Mouse (Mus musculus): ENCODE data around the gene Smcr8. TPM values are rescaled to one million over a fixed set of nuclear protein-coding genes. Genes with fewer than 3 reads are reported as not detected.

Gene Smcr8
- total RNA-seq, 1 experiment: 23.1 TPM

DNA sequence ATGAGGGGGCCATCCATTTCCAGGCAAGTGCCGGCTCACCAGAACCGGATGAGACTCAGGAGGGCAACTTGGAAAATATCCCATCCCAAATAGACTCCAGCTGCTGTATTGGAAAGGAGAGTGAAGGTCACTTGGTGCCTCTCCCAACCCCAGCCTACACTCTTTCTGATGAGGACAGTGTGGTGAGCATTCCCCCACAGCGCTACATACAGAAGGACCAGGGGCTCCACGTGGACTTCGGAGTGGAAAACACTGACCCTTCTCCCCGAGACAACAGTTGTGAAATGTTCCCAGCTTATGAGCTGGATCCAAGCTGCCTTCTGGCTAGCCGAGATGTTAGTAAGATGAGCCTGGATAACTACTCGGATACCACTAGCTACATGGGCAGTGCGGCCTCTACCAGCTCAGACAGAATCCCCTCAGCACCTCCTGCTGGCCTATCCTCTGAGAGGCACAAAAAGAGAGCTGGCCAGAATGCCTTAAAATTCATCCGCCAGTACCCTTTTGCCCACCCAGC, 2.4 kb downstream of the Smcr8 start:
- in situ Hi-C loops (cut with MboI; ENCODE audit: low sequenced_read_pairs in 2 of 2, unreplicated experiment in 2 of 2): no loop called here
- no peak for DNase-seq (ENCODE audit: low read depth, low spot score)
- Histone ChIP-seq H3K4me1 (ENCODE audit: control insufficient read depth in 2 of 2, insufficient read depth in 2 of 2, low read length in 2 of 2, poor library complexity in 1 of 2) (peaks cover 5 to 9% of the 10 kb centered on the region in 2 experiments; a peak in 3 of 4 replicates), H3K36me3 (ENCODE audit: control insufficient read depth, insufficient read depth, low read length, poor library complexity, severe bottlenecking) (peaks cover 33% of the 10 kb centered on the region), H3K27ac (ENCODE audit: insufficient read depth, low read depth, low read length, poor library complexity, severe bottlenecking) (no peak overlapping the region), H3K9me3 (ENCODE audit: control insufficient read depth, insufficient read depth, low read depth, low read length) (no peaks in the 10 kb centered on the region), H3K9ac (ENCODE audit: insufficient read depth, low read depth, low read length, poor library complexity, severe bottlenecking) (peak overlapping the region; percentile 8), H3K4me3 (ENCODE audit: insufficient read depth in 1 of 2, low read depth in 1 of 2, low read length in 2 of 2, poor library complexity in 1 of 2, severe bottlenecking in 1 of 2) (peak overlapping the region in 1 of 2 experiments; percentile 17; a peak in 2 of 4 replicates)
- no peak for TF ChIP-seq MAFK (IDR thresholded peaks at IDR 0.05; ENCODE audit: insufficient read depth, low read depth, low read length)
- TF ChIP-seq ZC3H11A (IDR thresholded peaks at IDR 0.05; ENCODE audit: borderline replicate concordance, low read depth, low read length): no peak
- no peak for TF ChIP-seq HCFC1 (IDR thresholded peaks at IDR 0.05; ENCODE audit: borderline replicate concordance, insufficient read depth, low read length)

DNA sequence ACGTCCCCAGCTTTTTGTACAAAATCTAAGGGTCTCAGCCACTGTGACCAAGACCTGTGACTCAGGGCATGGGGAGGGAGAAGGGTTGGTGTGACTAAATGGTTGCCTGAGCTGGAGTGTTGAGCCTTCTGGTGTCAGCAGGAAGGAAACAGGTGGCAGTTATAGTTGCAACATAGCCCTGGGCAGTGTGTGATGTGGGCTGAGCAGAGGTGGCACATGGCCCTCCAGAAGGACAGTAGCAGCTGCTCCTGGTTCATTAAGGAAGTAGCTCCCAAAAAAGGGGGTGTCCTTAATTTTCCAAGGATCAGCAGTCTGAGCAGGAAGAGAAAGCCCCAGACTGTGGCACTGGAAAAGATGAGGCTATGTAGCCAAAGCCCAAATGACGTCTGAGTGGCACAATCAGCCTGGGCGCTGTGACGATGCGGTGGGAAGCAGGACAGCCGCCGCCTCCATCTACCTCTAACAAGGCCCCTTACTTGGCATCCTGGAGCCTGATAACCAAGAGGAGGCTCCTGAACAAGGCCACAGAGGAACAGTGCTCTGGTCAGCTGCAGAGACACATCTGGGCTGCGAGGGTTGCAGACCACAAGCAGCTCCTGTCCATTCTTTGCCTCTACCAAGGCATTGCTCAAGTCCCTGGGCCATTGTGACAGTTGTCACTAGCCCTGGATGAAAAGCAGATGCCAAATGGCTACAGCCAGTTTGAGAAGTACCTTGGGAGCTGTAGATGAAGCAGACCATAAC, 7.0 kb downstream of the Smcr8 start:
- Histone ChIP-seq H3K9me3 (ENCODE audit: control insufficient read depth, insufficient read depth, low read depth, low read length) (no peaks in the 10 kb centered on the region), H3K36me3 (ENCODE audit: control insufficient read depth, insufficient read depth, low read length, poor library complexity, severe bottlenecking) (peaks cover 61% of the 10 kb centered on the region), H3K27ac (ENCODE audit: insufficient read depth, low read depth, low read length, poor library complexity, severe bottlenecking) (no peak overlapping the region), H3K9ac (ENCODE audit: insufficient read depth, low read depth, low read length, poor library complexity, severe bottlenecking) (no peak overlapping the region), H3K4me1 (ENCODE audit: control insufficient read depth in 2 of 2, insufficient read depth in 2 of 2, low read length in 2 of 2, poor library complexity in 1 of 2) (peaks cover 0 to 6% of the 10 kb centered on the region in 2 experiments; a peak in 1 of 4 replicates), H3K4me3 (ENCODE audit: insufficient read depth in 1 of 2, low read depth in 1 of 2, low read length in 2 of 2, poor library complexity in 1 of 2, severe bottlenecking in 1 of 2) (no peak overlapping the region)
- TF ChIP-seq ZC3H11A (IDR thresholded peaks at IDR 0.05; ENCODE audit: borderline replicate concordance, low read depth, low read length) (no peak), HCFC1 (IDR thresholded peaks at IDR 0.05; ENCODE audit: borderline replicate concordance, insufficient read depth, low read length) (no peak), CHD2 (IDR thresholded peaks at IDR 0.05; ENCODE audit: low read depth, low read length) (no peak), ZNF384 (IDR thresholded peaks at IDR 0.05; ENCODE audit: low read depth, low read length) (no peak), MAFK (IDR thresholded peaks at IDR 0.05; ENCODE audit: insufficient read depth, low read depth, low read length) (no peak)
- DNase-seq (ENCODE audit: low read depth, low spot score): no peak
- in situ Hi-C loops (cut with MboI; ENCODE audit: low sequenced_read_pairs in 2 of 2, unreplicated experiment in 2 of 2): no loop called here

DNA sequence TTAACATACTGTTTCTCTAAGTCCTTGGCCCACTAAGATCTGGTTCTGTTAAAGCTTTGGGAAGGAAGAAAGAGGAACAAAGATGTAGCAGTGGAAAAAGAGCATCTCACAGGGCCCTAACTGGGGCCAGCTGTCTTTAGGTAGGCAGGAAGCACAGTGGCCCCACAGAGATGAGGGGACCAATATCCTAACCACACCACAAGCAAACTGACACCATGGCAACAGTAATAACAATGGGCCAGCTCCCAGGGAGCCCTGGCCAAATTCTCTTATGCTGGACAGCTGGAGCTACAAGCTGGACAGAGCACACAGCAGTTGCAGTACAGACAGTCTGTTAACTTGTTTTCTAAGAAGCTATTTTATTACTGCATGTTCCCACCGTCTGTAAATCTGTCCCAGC, 10.3 kb downstream of the Smcr8 start:
- in situ Hi-C loops (cut with MboI; ENCODE audit: low sequenced_read_pairs in 2 of 2, unreplicated experiment in 2 of 2): no loop called here
- H3K36me3 ChIP-seq (ENCODE audit: control insufficient read depth, insufficient read depth, low read length, poor library complexity, severe bottlenecking): peaks cover 59% of the 10 kb centered on the region
- no peaks in the 10 kb centered on the region for H3K4me1 ChIP-seq (ENCODE audit: control insufficient read depth in 2 of 2, insufficient read depth in 2 of 2, low read length in 2 of 2, poor library complexity in 1 of 2)
- no peak overlapping the region for H3K9ac ChIP-seq (ENCODE audit: insufficient read depth, low read depth, low read length, poor library complexity, severe bottlenecking)
- DNase-seq (ENCODE audit: low read depth, low spot score): no peak
- H3K27ac ChIP-seq (ENCODE audit: insufficient read depth, low read depth, low read length, poor library complexity, severe bottlenecking): no peak overlapping the region
- H3K9me3 ChIP-seq (ENCODE audit: control insufficient read depth, insufficient read depth, low read depth, low read length): no peaks in the 10 kb centered on the region
- H3K4me3 ChIP-seq (ENCODE audit: insufficient read depth in 1 of 2, low read depth in 1 of 2, low read length in 2 of 2, poor library complexity in 1 of 2, severe bottlenecking in 1 of 2): no peak overlapping the region
- TF ChIP-seq ZC3H11A (IDR thresholded peaks at IDR 0.05; ENCODE audit: borderline replicate concordance, low read depth, low read length) (no peak), HCFC1 (IDR thresholded peaks at IDR 0.05; ENCODE audit: borderline replicate concordance, insufficient read depth, low read length) (no peak), ZNF384 (IDR thresholded peaks at IDR 0.05; ENCODE audit: low read depth, low read length) (no peak), CHD2 (IDR thresholded peaks at IDR 0.05; ENCODE audit: low read depth, low read length) (no peak), MAFK (IDR thresholded peaks at IDR 0.05; ENCODE audit: insufficient read depth, low read depth, low read length) (no peak)

DNA sequence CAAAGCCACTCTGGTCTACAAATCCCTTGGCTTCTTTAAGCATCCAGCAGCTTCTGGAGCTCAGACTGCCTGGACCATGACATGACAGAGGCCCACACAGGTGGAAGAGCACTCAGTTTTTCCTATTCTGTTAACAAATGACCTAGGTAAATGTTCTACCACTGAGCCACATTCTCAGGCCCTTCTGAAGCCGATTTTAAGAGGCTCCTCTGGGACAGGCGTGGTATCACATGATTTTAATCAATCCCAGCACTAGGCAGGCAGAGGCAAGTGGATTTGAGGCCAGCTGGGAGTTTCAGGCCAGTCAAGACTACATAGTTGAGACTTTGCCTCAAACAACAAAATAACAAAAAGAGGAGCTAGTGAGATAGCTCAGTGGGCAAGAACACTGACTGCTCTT, 13.1 kb downstream of the Smcr8 start:
- in situ Hi-C loops (cut with MboI; ENCODE audit: low sequenced_read_pairs in 2 of 2, unreplicated experiment in 2 of 2): no loop called here
- DNase-seq (ENCODE audit: low read depth, low spot score): no peak
- H3K4me1 ChIP-seq (ENCODE audit: control insufficient read depth in 2 of 2, insufficient read depth in 2 of 2, low read length in 2 of 2, poor library complexity in 1 of 2): no peaks in the 10 kb centered on the region
- H3K9me3 ChIP-seq (ENCODE audit: control insufficient read depth, insufficient read depth, low read depth, low read length): no peaks in the 10 kb centered on the region
- H3K9ac ChIP-seq (ENCODE audit: insufficient read depth, low read depth, low read length, poor library complexity, severe bottlenecking): no peak overlapping the region
- H3K27ac ChIP-seq (ENCODE audit: insufficient read depth, low read depth, low read length, poor library complexity, severe bottlenecking): no peak overlapping the region
- TF ChIP-seq ZNF384 (IDR thresholded peaks at IDR 0.05; ENCODE audit: low read depth, low read length): no peak
- no peak for TF ChIP-seq MAFK (IDR thresholded peaks at IDR 0.05; ENCODE audit: insufficient read depth, low read depth, low read length)
- no peak for TF ChIP-seq CHD2 (IDR thresholded peaks at IDR 0.05; ENCODE audit: low read depth, low read length)
- TF ChIP-seq ZC3H11A (IDR thresholded peaks at IDR 0.05; ENCODE audit: borderline replicate concordance, low read depth, low read length): no peak
- no peak for TF ChIP-seq HCFC1 (IDR thresholded peaks at IDR 0.05; ENCODE audit: borderline replicate concordance, insufficient read depth, low read length)
- peaks cover 57% of the 10 kb centered on the region for H3K36me3 ChIP-seq (ENCODE audit: control insufficient read depth, insufficient read depth, low read length, poor library complexity, severe bottlenecking)
- no peak overlapping the region for H3K4me3 ChIP-seq (ENCODE audit: insufficient read depth in 1 of 2, low read depth in 1 of 2, low read length in 2 of 2, poor library complexity in 1 of 2, severe bottlenecking in 1 of 2)

All from ES-E14 (cell line).